Mouse (Mus musculus) bone marrow, adult 2 months (tissue): ENCODE data around the gene Cryba4.

Experiments
- CTCF ChIP-seq: fragments of 200-500 bp; IDR thresholded peaks from 2 replicates; pipeline ENCODE4 v1.5.1; 2011; ENCODE audit warnings: low read length, control low read depth; ENCODE audit not compliant: control insufficient read depth, insufficient read depth
- POLR2A ChIP-seq: fragments of 200-500 bp; IDR thresholded peaks from 2 replicates; pipeline ENCODE4 v1.6.1; 2011; ENCODE audit warnings: low read depth, mild to moderate bottlenecking, control low read depth, low read length, borderline replicate concordance; ENCODE audit not compliant: control insufficient read depth

DNA sequence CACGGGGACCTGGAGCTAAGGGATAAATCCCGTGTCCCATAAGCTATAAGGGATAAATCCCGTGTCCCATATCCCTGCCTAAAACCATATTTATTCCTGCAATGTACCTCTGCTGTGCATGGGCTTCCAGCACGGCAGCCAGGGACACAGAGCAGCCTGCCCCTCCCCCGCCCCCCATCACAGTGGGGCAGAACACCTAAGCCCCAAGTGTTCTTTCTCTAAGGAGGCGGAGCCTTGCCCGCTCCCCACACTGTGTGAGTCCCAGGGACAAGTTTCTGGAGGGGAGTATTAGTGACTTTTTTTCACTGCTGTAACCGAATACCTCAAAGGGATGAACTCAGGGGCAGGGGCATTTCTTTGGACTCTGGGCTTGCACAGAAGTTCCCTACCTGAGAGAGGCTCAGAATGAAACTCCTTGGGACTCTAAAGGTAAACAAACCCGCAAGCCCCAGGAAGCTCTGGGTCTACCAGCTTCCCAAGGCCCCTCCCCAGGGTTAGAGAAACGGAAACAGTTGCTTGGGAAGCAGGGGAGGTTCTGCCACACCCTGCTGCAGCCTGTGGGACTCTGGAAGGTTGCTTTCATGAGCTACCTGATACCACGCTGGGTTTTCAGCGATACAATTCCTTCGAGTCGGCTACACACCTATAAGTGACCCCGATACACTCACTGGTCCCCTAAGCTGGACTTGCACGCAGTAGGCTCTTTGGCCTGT is 45.6 kb downstream of the Cryba4 start:
- TF ChIP-seq CTCF (no peak), POLR2A (no peak)
